Mouse (Mus musculus) liver, embryonic 15.5 days (tissue): ENCODE results near the gene Hist2h2be. TPM values are rescaled to one million over a fixed set of nuclear protein-coding genes. Genes with fewer than 3 reads are reported as not detected.
A peak's percentile ranks its signal among the peaks of the same experiment; 100 is the strongest.
"Not testable (repeated sequence)": the region's sequence is repeated elsewhere in the genome, so short reads cannot be mapped to it uniquely, and the experiment has no call there.

Source experiments
- ATAC-seq: fragments of 200-750 bp; cut with Nextera tagmentation; 2 replicates; pipeline ENCODE4 v1.8.0; 2017; ENCODE audit warnings: moderate number of reproducible peaks, mild to moderate bottlenecking, moderate library complexity; ENCODE audit not compliant: insufficient read depth
- H3K27ac ChIP-seq: fragments of 300-500 bp; sonication (generic); replicated peaks from 2 replicates; pipeline ENCODE4 v1.5.1; 2015; ENCODE audit warnings: mild to moderate bottlenecking, inconsistent platforms
- H3K27me3 ChIP-seq: fragments of 300-500 bp; sonication (generic); 2 replicates; pipeline ENCODE4 v1.6.1; 2015; ENCODE audit warnings: mild to moderate bottlenecking, inconsistent platforms
- H3K36me3 ChIP-seq: fragments of 300-500 bp; sonication (generic); replicated peaks from 2 replicates; pipeline ENCODE4 v1.6.1; 2015; ENCODE audit warnings: moderate library complexity, mild to moderate bottlenecking, inconsistent platforms
- H3K4me1 ChIP-seq: fragments of 300-500 bp; sonication (generic); replicated peaks from 2 replicates; pipeline ENCODE4 v1.6.1; 2015; ENCODE audit warnings: inconsistent platforms
- H3K4me2 ChIP-seq: fragments of 300-500 bp; sonication (generic); 2 replicates; pipeline ENCODE4 v1.6.1; 2015; ENCODE audit warnings: moderate library complexity, mild to moderate bottlenecking, inconsistent platforms
- H3K4me3 ChIP-seq: fragments of 300-500 bp; sonication (generic); replicated peaks from 2 replicates; pipeline ENCODE4 v1.5.1; 2015; ENCODE audit warnings: mild to moderate bottlenecking, inconsistent platforms
- H3K9ac ChIP-seq: fragments of 300-500 bp; sonication (generic); 2 replicates; pipeline ENCODE4 v1.6.1; 2015; ENCODE audit warnings: moderate library complexity, mild to moderate bottlenecking, inconsistent platforms
- H3K9me3 ChIP-seq: fragments of 300-500 bp; sonication (generic); replicated peaks from 2 replicates; pipeline ENCODE4 v1.6.1; 2016; ENCODE audit warnings: inconsistent platforms
- WGBS: fragments of 180-500 bp; shearing (Covaris S2); methylation state at CpG from one replicate; pipeline ENCODE4 v1.1.7; 2015; ENCODE audit warnings: mixed read lengths; ENCODE audit not compliant: insufficient replicate concordance; 5-methylcytosine and 5-hydroxymethylcytosine counted together
- polyA plus RNA-seq: library from polyadenylated mRNA; unstranded; fragments of >200 nt; fragmentation: Nextera tagmentation; extraction: Ambion mirVana; gene quantifications from 2 replicates; pipeline ENCODE4 v1.2.1, GENCODE M21; 2015

The Hist2h2be gene
- polyA plus RNA-seq, 1 experiment from 2014 or later: 6.5 TPM

GRCm38 (mm10) chr3:96207819-96208218, 13.1 kb upstream of the Hist2h2be start:
- ATAC-seq: no peak
- Histone ChIP-seq H3K36me3 (no peaks in the 10 kb centered on the region), H3K9me3 (no peaks in the 10 kb centered on the region), H3K4me1 (0 out of 2 replicates have a peak, but pooled peaks cover 5% of the 10 kb centered on the region), H3K4me3 (no peak overlapping the region), H3K27me3 (peaks cover 17% of the 10 kb centered on the region), H3K27ac (no peak overlapping the region), H3K9ac (no peak overlapping the region), H3K4me2 (no peak overlapping the region)
- 65% methylated on average over 3 of the region's 3 CpGs for WGBS

- no peak overlapping the region for H3K4me3 ChIP-seq
- H3K27ac ChIP-seq: no peak overlapping the region
- no peaks in the 10 kb centered on the region for H3K36me3 ChIP-seq
- peaks cover 17% of the 10 kb centered on the region for H3K27me3 ChIP-seq
- no peaks in the 10 kb centered on the region for H3K9me3 ChIP-seq
- no peak overlapping the region for H3K4me2 ChIP-seq
- 36% methylated on average over 15 of the region's 15 CpGs for WGBS
- 0 out of 2 replicates have a peak, but pooled peaks cover 5% of the 10 kb centered on the region for H3K4me1 ChIP-seq
- no peak overlapping the region for H3K9ac ChIP-seq
- ATAC-seq: no peak
Measured at GRCm38 (mm10) chr3:96209242-96209641, 11.7 kb upstream of the Hist2h2be start.

GRCm38 (mm10) chr3:96219191-96219641, 1.7 kb upstream of the Hist2h2be start:
- Histone ChIP-seq H3K4me1 (peaks cover 43% of the 10 kb centered on the region), H3K4me3 (peak overlapping the region; percentile 64), H3K36me3 (no peaks in the 10 kb centered on the region), H3K27me3 (no peaks in the 10 kb centered on the region; the same call in 1 of the 2 replicates), H3K27ac (peak overlapping the region; percentile 100), H3K4me2 (peak overlapping the region; percentile 88), H3K9ac (peak overlapping the region; percentile 84), H3K9me3 (no peaks in the 10 kb centered on the region)
- no peak for ATAC-seq
- under 1% methylated on average over 12 of the region's 12 CpGs for WGBS

DNA sequence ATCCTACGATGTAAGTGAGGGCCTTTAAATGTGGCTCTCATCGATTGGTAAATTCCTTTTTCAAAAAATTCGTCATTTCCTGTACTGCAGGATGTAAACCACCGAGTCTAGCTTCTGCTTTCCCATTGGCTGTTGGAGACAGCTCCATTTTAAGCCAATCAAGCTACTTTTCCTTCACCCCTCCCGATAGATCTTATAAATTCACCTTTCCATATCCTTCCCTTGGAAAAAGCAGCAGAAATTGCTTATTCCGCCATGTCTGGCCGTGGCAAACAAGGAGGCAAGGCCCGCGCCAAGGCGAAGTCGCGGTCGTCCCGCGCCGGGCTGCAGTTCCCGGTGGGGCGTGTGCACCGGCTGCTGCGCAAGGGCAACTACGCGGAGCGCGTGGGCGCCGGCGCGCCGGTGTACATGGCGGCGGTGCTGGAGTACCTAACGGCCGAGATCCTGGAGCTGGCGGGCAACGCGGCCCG, 1.2 kb upstream of the Hist2h2be start, which contains the start of the genes Bola1 and Hist2h2ab:
Gene Bola1 (minus strand): TSS at position 49 of the 470 bp plus-strand sequence.
Gene Hist2h2ab (plus strand): TSS at position 205 of the 470 bp plus-strand sequence.
- Histone ChIP-seq H3K4me1 (peaks cover 45% of the 10 kb centered on the region), H3K9ac (peak within 1 kb of the TSS; percentile 84), H3K9me3 (no peaks in the 10 kb centered on the region), H3K36me3 (no peaks in the 10 kb centered on the region), H3K27ac (peak within 1 kb of the TSS; percentile 100), H3K4me3 (peak within 1 kb of the TSS; percentile 64), H3K4me2 (peak within 1 kb of the TSS; percentile 88), H3K27me3 (no peaks in the 10 kb centered on the region; the same call in 1 of the 2 replicates)
- under 1% methylated on average over 37 of the region's 37 CpGs for WGBS
- ATAC-seq: peak; percentile 57

DNA sequence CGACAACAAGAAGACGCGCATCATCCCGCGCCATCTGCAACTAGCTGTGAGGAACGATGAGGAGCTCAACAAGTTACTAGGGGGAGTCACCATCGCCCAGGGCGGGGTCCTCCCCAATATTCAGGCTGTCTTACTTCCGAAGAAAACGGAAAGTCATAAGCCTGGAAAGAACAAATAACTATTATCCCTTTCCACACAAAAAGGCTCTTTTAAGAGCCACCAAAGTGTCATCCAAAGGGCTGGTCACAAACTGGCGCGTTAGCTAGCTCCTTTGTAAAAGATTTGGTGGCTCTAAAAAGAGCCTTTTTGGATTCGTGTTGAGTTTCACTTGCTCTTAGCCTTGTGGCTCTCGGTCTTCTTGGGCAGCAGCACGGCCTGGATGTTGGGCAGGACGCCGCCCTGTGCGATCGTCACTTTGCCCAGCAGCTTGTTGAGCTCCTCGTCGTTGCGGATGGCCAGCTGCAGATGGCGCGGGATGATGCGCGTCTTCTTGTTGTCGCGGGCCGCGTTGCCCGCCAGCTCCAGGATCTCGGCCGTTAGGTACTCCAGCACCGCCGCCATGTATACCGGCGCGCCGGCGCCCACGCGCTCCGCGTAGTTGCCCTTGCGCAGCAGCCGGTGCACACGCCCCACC, 671 bp upstream of the Hist2h2be start:
- H3K27me3 ChIP-seq, H3K36me3 ChIP-seq, H3K9me3 ChIP-seq: not testable (repeated sequence)
- Histone ChIP-seq H3K4me2 (peak overlapping the region; percentile 88), H3K4me3 (peak overlapping the region; percentile 64), H3K27ac (peak overlapping the region; percentile 100), H3K4me1 (peaks cover 49% of the 10 kb centered on the region), H3K9ac (peak overlapping the region; percentile 84)
- under 1% methylated on average over 43 of the region's 47 CpGs for WGBS
- ATAC-seq: peak; percentile 11; the same call in 1 of the 2 replicates

DNA sequence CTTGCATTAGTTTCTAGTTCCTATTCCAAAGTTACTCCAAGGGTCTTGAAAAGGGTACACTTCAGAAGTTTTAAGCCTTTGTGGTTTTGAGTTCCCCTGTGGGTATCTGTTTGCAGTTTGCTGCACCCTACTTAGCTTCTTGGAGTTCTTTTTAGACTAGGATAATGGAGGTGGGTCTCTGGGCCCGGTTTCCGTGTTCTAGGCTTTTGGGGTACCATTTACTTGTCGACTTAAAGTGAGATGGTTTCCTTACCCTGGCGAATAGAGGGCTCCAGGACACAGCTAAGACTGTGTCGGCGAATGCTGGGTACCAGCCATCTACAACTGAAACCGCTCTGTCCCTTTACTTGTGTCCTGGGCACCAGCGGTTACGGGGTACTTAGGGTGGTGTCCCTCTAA, 720 bp downstream of the Hist2h2be start:
- 15% methylated on average over 9 of the region's 9 CpGs for WGBS
- H3K4me1 ChIP-seq: peaks cover 59% of the 10 kb centered on the region

GRCm38 (mm10) chr3:96222774-96223173, 1.9 kb downstream of the Hist2h2be start:
- H3K27me3 ChIP-seq: no peaks in the 10 kb centered on the region
- no peak for ATAC-seq
- H3K4me1 ChIP-seq: peaks cover 60% of the 10 kb centered on the region
- peak overlapping the region; percentile 100 for H3K27ac ChIP-seq
- H3K9ac ChIP-seq: peak overlapping the region; percentile 84
- peak overlapping the region; percentile 64 for H3K4me3 ChIP-seq
- H3K36me3 ChIP-seq: no peaks in the 10 kb centered on the region
- 85% methylated on average over 4 of the region's 4 CpGs for WGBS
- H3K9me3 ChIP-seq: no peaks in the 10 kb centered on the region
- peak overlapping the region; percentile 88 for H3K4me2 ChIP-seq

More for the DNA sequence above, 720 bp downstream of the Hist2h2be start:
- ATAC-seq: no peak
- Histone ChIP-seq H3K4me3 (peak overlapping the region; percentile 64), H3K36me3 (no peaks in the 10 kb centered on the region), H3K27ac (peak overlapping the region; percentile 100), H3K4me2 (peak overlapping the region; percentile 88), H3K27me3 (no peaks in the 10 kb centered on the region), H3K9me3 (no peaks in the 10 kb centered on the region), H3K9ac (peak overlapping the region; percentile 84)

GRCm38 (mm10) chr3:96225421-96225820, 4.5 kb downstream of the Hist2h2be start:
- Histone ChIP-seq H3K4me3 (peak overlapping the region; percentile 64), H3K9ac (peak overlapping the region; percentile 41), H3K27ac (peak overlapping the region; percentile 45), H3K36me3 (no peaks in the 10 kb centered on the region), H3K27me3 (no peaks in the 10 kb centered on the region), H3K4me2 (peak overlapping the region; percentile 88), H3K9me3 (no peaks in the 10 kb centered on the region), H3K4me1 (peaks cover 50% of the 10 kb centered on the region)
- ATAC-seq: no peak
- 53% methylated on average over 2 of the region's 2 CpGs for WGBS

DNA sequence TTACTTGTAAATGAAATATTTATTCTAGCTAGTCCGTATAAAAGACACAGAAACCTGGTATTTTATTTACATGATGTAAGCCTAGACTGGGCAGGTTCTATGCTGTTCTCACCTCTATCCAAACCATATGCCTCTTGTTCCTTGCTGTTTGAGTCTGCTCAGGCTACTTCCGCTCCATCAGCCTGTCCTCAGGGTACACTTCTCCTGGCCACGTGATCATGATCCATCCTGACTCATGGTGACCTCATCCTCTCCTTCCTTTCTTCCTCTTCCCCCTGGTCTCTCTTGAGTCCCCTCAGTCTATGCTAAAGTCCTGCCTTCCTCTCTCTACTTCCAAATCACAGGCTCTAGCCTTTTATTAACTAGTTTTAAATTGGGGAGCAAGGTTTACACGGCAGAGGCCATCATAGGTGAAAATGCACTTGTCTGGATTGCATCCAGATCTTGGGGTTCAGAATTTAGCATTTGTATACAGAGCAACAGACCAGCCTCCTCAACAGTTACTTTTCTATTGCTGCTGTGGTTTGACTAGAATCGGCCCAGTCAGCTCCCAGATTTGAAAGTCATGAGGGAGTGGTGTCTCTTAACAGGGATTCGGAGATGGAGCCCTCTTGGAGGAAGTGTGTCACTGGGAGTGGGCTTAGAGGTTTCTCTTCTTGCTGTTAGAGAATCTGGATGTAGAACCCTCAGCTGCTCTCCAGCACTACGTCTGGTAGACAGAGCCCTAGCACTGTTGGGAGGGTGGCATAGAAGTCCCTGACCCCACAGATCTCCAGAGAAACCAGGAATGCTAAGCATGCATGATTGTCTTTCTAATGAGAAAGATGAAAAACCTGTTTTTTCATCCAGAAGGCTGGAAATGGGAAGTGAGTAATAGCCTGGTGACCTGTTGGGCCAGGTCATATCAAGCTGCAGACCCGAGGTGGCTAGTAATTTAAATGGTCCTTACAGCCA, 6.1 kb downstream of the Hist2h2be start:
- no peak for ATAC-seq

GRCm38 (mm10) chr3:96228828-96229227, 7.9 kb downstream of the Hist2h2be start:
- WGBS: 64% methylated on average over 2 of the region's 2 CpGs
- peaks cover 37% of the 10 kb centered on the region for H3K4me1 ChIP-seq
- no peak for ATAC-seq
- no peak overlapping the region for H3K27ac ChIP-seq
- no peak overlapping the region for H3K4me2 ChIP-seq
- no peaks in the 10 kb centered on the region for H3K9me3 ChIP-seq
- H3K27me3 ChIP-seq: no peaks in the 10 kb centered on the region
- H3K4me3 ChIP-seq: no peak overlapping the region
- H3K36me3 ChIP-seq: no peaks in the 10 kb centered on the region
- no peak overlapping the region for H3K9ac ChIP-seq

More for the DNA sequence above, 6.1 kb downstream of the Hist2h2be start:
- Histone ChIP-seq H3K9me3 (no peaks in the 10 kb centered on the region), H3K4me3 (no peak overlapping the region), H3K27ac (no peak overlapping the region), H3K36me3 (no peaks in the 10 kb centered on the region), H3K9ac (no peak overlapping the region), H3K4me1 (peaks cover 54% of the 10 kb centered on the region), H3K27me3 (no peaks in the 10 kb centered on the region), H3K4me2 (no peak overlapping the region)
- WGBS: 59% methylated on average over 8 of the region's 8 CpGs

DNA sequence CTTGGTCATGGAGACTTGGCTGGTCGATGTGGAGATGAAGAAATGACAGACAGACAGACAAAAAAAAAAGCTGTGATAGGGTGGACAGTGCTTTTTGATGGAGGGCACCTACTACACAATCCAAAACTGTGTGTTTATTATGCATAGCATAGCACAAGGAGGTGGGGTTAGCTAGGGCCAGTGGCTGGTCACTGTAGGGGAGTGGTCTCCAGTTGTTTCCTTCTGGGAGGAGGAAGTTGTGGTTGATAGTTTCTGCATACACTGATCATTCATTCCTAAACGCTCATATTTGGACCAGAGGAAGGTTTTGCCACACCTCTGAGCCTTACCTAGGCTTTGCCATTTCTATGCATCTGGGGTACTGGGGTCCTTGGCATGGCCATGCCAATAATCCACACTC, 9.5 kb downstream of the Hist2h2be start:
- Histone ChIP-seq H3K36me3 (no peaks in the 10 kb centered on the region), H3K9me3 (no peaks in the 10 kb centered on the region), H3K4me3 (no peak overlapping the region), H3K27ac (no peak overlapping the region), H3K4me2 (no peak overlapping the region), H3K4me1 (peaks cover 25% of the 10 kb centered on the region), H3K27me3 (no peaks in the 10 kb centered on the region), H3K9ac (no peak overlapping the region)
- no peak for ATAC-seq
- WGBS: 24% methylated on average over 2 of the region's 2 CpGs
